Mouse (Mus musculus): ENCODE results near the gene Fez2. TPM values are rescaled to one million over a fixed set of nuclear protein-coding genes. Genes with fewer than 3 reads are reported as not detected.

The Fez2 gene
- total RNA-seq, 2 experiments from 2014 or later, result 31.6 to 34.4 TPM

DNA sequence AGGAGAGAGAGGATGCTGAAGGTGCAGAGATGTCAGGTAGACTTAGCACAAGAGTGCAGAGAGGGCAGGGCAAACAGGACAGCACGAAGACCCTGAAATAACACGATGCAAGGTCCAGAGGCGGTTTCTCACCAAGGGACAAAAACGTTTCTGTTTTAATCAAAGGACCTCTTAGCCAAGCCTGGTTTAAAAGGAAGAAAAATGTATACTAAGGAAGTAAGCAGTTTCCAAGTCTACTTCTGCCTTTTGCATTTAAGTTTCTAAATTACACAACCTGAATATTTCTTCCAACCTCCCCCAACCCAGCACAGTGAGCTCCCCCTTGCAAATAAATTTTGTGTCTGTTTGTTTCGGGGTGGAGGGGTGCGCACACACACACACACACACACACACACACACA lies 44.8 kb downstream of the Fez2 start:
- DNase-seq (ENCODE audit: extremely low spot score in 1 of 2, low spot score in 1 of 2), result no peak

DNA sequence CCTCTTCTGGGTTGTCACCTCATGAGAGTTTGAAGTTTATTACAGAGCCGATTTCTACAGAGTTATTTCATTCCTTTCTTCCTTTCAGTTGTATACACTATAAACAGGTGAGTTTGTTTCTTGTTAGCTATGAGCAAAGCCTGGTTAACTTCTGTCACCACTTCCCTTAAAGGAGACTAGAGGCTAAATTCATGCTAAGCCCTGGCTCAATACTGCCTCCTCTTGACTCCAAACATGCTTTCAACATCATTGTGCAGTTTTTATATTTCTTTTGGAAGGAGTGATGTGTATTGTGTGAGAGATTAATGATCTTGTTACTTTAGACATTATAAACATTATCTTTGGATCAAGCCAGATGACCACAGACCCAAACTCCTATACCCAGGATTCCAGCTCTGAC lies 47.5 kb downstream of the Fez2 start:
- DNase-seq (ENCODE audit: extremely low spot score in 1 of 2, low spot score in 1 of 2), result no peak

DNA sequence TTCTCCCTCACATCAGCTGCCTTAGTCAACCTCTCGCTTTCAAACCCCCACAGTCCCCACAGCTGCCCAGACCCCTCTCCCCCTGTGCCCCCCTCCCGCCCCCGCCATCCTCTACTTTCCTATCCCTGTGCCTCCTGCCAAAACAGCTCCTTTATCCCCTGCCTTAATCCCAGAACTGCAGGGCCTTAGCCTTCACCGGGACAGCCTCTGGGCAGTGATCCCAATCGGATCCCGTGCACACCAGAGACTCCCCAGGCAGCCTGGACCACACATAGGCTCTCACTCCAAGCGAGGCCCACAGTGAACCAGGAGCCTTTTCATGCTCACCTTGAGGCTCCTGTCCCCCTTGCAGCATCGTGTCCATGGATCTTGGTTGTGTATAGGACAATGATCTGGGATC lies 49.5 kb downstream of the Fez2 start:
- no peak for DNase-seq (ENCODE audit: extremely low spot score in 1 of 2, low spot score in 1 of 2)

DNA sequence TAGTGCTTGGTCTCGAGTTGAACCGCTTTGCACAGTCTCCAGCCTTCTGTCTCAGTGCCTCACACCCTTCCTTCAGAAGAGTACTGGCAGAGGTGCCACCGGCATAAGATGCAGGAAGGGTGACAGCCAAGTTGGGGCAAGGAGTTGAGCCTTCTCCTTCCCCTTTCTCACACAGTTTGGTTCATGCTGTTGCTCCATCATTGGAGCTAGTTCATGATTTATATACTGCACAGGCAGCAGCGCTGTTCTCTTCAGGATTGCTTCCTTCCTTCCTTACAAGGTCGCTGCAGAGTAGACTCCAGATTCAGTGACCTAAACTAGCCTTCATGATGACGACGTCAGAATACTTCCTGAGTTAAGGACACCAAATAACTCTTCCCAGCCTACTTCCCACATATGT lies 51.9 kb downstream of the Fez2 start:
- no peak for DNase-seq (ENCODE audit: extremely low spot score in 1 of 2, low spot score in 1 of 2)

DNA sequence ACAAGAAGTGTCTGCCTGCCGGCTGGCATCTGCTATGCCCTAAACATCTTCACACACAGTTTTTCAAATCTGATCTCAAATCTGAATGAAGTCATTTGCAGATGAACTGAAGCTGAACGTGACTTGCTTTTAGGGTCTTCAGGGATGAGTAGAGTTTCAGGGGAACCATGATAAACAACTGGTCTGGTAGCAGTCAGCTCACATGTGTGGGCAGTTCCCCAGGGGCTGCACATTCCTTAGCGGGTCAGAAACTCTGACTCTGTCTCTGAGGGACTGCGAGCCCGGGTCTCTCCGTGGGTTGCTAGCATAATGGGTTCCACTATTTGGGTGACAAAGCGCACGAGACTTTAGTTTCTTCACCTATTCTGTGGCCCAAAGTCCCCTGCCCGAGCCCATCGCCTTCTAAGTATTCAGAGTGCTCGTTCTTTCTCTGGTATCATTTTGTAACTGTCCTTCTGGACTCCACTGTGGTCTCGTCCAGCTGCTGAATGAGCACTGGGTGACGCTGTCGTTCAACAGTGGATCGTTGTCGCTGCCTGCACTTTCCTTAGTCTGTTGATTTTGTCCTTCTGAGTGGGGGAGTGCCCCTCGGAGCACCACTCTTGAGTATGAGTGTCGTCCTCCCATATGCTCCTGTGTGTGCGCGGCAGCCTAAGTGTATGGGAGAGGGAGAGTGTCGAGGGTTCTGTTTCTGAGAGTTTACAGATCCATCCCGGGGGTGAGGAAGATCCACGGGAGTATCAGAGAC lies 53.2 kb downstream of the Fez2 start:
- no peak for DNase-seq (ENCODE audit: extremely low spot score in 1 of 2, low spot score in 1 of 2)

DNA sequence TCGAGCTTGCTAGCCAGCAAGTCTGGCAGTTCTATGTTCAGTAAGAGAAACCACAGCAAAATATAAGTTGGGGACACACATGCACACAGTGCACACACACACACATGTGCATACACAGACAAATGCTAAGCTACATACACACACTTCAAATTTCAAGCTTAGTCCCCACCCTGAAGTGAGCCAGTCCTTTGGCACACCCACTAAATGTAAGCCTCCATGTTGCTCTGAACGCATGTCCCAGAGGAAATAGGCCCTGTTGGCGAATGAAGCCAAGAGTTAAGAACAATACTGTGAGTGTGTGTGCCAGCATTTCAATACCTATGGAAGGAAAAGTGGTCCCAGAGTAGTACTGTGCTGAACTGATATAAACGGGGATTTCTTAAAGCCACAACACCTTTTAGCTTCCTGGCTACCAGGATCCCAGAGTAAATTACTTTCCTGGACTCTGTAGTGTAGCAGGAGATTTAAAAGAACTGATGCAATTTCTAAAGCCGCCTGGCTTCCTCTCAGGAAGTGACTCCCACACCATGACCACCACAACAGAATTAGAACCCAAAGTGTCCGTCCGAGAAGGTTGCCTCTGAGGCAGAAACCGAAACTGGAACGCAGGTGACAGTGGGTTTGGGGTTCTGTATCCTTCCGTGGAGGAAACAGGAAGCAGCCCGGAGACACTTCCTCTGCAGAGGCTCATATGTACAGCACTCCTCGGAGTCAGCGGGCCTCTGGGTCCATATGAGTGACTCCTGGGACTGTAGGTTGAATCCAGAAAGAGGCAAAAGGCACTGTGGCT lies 55.8 kb downstream of the Fez2 start:
- DNase-seq (ENCODE audit: extremely low spot score in 1 of 2, low spot score in 1 of 2), result no peak

DNA sequence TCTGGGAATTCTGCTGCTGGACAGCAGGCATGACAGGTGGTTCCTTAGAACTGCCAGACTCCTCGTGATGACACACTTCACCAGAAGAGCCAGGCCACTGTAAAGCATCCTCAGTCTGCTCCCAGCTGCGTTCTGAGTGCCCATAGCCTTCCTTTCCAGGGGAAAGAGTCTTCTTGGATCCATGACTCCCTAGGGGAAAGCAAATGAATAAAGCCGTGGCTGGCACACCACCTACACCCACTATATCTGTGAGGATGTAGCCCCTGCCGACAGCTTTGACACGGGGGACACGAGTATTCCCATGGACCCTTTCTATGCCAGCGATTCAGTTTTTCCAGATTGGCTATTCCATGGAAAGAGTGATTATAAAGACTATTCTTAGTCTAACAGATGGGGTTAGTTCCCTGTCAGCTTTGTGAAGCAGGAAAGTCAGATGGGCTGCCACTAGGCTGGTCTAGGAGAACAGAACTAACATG lies 59.7 kb downstream of the Fez2 start:
- no peak for DNase-seq (ENCODE audit: extremely low spot score in 1 of 2, low spot score in 1 of 2)

DNA sequence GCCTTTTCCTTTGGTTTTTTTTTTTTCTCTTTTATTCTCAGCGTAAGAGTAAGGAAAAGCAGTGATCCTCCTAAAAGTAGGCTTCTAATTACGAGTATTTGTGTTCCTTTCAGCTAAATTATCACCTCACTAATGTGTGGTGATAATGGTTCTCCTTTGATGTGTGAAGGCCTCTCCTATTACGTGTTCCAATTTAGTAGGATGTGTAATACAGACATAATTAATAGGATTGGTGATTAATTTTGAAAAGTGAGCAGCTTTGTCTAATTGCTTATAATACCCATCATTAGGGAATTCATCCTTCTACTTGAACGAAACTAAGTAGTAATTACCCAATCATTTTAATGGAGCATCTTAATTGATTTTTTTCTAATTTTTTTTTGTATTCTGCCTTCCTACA lies 60.2 kb downstream of the Fez2 start:
- no peak for DNase-seq (ENCODE audit: extremely low spot score in 1 of 2, low spot score in 1 of 2)

DNA sequence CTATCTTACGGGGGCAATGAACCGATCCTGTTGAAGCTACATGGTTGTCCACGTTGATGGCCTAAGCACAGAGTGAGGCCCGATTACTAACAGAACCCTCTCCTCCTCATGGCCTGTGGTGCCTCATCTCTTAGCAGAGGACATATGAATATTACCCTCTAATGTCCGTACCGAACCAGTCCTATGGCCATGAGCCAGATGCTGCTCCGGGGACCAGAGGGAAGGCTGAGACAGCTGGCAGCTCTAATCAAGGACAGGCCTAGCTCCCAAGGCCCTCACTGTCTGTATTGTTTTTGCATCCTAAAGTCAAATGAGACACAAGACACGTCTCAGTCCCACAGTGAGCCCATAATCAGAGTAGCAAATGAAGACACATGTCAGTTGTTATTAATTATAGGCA lies 62.3 kb downstream of the Fez2 start:
- no peak for DNase-seq (ENCODE audit: extremely low spot score in 1 of 2, low spot score in 1 of 2)

DNA sequence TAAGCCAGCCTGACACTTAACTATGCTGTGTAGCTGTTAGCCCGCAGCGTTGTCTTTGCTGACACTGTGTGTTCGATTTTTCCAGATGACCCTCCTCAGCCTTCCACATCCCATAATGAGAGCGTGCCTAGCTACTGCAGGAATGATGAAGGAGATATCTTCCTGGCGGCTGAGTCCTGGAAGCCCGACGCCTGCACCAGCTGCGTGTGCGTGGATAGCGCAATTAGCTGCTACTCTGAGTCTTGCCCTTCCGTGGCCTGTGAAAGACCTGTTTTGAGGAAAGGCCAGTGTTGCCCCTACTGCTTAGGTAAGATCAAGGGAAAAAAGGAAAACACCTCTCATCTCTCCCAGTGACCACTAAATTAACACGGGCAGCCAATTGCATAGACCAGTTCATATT lies 63.1 kb downstream of the Fez2 start:
- DNase-seq (ENCODE audit: extremely low spot score in 1 of 2, low spot score in 1 of 2), result no peak

DNA sequence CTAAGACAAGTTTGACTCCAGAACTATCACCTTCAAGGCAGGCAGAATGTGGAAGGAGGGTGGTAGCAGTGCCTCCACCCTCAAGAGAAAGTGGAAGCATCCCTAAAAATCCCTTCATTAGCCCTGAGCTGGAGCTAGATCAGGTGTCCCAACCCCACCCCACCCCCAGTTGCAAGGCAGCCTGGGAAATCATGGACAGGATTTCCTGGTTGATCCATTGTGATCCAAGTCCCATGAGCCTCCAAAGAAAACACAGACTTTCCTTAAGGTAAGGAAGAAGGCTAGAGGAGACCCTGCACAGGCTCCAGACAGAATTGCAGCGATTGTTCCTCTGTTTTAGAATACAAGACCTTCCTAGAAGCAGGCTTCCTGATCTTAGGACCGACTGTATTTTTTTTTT lies 63.5 kb downstream of the Fez2 start:
- DNase-seq (ENCODE audit: extremely low spot score in 1 of 2, low spot score in 1 of 2), result no peak

DNA sequence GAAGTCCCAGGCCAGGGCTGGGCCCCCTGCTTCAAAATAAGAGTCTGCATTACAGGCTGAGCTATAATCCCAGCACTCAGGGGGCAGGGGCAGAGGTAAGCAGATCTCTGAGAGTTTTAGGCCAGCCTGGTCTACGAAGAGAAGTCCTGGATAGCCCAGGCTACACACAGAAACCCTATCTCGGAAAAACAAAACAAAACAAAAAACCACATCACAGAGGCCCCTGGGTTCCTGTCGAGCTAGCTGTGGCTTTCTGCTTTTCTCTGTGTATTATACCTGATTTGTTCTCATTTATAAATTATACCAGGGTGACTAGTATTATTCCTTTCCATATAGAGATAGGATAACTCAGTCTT lies 65.5 kb downstream of the Fez2 start:
- no peak for DNase-seq (ENCODE audit: extremely low spot score in 1 of 2, low spot score in 1 of 2)

DNA sequence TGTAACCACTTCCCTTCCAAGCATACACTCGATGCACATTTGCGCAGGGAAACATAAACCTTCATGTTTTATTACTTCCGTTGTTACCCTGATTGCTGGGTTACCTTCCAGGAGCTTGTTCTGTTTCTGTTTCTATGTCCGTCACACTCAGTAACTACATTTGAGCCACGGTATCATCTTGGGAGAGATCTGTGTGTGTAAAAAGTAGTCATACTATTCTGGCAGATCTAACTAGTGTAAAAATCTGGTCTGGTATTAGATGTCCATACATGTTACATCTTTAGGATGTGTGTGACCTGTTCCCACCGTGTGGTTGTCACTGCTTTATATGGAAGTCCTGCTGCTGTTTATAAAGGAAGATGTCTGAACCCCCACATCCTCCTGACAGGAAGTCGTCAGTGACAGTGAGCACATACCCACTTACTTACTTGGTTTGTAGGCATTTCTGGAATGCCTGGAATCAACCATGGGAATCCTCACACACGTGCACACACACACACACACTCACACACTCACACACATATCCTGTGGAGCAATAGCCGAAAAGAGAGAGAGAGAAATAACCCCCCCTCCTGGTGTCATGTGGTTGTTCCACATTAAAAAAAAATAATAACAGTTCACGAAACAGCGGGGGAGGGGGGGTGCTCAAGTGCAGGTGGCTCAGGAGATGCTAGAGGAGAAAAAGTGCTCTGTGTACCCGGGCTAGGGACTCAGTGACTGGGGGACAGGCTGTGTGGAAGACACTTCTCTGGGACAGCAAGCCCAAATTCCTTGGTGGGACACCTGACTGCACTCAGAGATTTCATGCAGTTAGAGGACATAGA lies 66.1 kb downstream of the Fez2 start:
- DNase-seq (ENCODE audit: extremely low spot score in 1 of 2, low spot score in 1 of 2), result no peak

DNA sequence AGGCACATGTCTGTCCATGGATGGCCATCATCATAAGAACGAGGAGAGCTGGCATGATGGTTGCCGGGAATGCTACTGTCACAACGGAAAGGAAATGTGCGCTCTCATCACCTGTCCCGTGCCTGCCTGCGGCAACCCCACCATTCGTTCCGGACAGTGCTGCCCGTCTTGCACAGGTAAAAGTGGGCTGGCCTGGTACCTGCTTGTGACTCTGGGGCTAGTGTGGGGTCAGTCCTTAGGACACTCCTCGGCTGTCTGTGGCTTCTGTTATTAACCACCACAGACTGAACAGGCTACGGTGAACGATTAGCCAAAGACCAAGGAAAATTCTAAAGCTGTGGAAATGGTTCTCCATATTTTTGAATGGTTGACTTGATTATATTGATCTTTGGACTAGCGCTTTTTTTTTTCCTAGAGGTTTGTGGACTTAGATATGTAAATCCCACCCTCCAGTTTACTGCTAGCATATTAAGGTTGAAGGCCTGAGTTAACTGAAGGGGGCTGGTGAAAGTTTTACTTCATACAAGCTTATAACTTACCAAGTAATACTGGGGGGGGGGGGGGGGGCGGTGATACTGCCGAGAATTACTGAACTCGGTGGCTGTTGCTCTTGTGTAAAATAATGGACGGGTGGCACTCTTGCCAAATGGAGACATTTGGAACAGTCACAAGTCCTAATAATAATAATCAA lies 70.7 kb downstream of the Fez2 start:
- no peak for DNase-seq (ENCODE audit: extremely low spot score in 1 of 2, low spot score in 1 of 2)

DNA sequence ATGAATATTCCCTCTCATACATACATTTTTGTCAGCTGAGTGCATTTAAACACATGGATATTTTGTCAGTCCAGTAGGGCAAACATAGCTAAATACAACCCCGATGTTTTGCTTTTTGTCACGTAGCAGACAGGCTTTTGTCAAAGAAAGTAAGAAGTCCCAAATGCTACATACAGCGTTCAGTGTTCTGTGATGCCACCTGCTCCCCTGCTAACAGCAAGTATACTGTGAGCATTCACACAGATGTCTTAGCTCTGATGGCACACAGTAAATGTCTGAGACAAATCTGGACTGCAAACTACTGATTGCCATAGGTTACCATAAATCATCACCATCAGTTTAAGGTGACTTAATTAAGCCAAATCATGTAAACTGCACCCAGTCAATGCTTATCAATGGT lies 74.3 kb downstream of the Fez2 start:
- DNase-seq (ENCODE audit: extremely low spot score in 1 of 2, low spot score in 1 of 2), result no peak

DNA sequence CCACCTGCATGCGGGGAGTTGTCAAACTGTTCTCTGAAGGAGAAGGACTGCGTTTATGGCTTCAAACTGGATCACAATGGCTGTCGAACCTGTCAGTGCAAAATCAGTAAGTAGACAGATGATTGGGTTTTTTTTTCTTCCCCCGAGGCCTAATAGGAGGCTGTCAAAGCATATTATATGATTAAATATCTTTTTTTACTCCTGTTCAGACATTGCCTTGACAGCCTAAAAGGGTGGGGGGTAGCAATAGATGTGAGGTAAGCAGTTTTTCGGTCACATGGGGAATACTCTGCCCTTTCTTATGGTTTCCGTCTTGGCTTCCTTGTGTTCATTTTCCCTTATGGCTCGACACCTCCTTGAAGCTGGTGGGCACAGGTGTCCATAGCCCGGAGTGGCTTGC lies 82.7 kb downstream of the Fez2 start:
- DNase-seq (ENCODE audit: extremely low spot score in 1 of 2, low spot score in 1 of 2), result no peak

DNA sequence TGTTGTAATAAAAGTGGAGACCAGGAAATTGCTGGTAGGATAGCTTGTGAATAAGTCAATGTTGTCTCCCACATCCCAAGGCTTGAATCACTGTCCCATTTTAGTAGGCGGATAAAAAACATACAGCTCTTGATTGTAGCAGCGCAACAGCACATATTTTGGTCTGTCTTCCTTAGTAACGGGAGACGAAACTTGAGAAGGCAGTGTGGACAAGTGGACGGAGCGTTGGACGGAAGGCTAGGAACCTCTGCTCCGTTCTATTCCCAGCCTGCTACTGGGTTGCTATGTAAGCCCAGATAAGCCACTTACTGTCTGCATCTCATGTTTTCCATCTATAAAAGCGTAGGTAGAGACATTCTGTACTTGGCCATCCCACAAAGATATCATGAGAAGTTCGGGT lies 84.7 kb downstream of the Fez2 start:
- DNase-seq (ENCODE audit: extremely low spot score in 1 of 2, low spot score in 1 of 2), result no peak

DNA sequence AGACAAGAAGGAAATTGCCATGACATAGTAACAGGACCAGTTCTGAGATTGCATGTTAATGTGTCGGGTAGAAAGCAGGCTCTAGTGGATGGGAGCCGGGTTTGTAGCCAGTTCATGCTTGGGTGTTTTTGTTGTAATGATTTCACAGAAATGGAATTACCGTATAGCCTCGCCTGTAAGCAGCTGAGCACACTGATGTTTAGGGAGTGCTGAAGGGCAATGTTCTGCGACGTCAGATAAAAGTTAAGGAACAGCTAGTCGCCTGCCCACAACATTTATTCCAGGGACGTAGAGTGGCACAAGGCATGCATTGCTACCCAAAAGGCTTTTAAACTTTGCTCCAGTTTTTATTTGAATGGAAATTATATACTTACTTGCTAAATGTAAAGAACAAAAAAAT lies 86.5 kb downstream of the Fez2 start:
- no peak for DNase-seq (ENCODE audit: extremely low spot score in 1 of 2, low spot score in 1 of 2)

DNA sequence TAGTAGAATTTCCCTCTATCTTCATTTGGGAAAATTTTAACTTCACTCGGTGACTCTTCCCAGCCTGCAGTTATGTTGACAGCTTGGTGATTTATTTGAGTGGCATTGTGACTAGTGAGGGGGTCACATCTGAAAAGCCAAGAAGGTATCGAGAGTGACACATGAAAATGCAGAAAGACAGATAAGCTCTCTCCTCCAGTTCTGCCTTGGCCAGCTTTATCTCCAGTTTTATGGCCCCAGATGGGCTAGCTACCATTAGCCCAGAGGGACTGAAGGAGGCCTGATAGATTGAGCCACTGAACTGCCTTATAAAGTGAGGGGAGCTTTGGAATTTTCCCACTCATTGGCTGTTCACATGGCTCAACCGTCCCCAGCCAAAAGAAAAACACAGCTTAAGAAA lies 89.7 kb downstream of the Fez2 start:
- no peak for DNase-seq (ENCODE audit: extremely low spot score in 1 of 2, low spot score in 1 of 2)

DNA sequence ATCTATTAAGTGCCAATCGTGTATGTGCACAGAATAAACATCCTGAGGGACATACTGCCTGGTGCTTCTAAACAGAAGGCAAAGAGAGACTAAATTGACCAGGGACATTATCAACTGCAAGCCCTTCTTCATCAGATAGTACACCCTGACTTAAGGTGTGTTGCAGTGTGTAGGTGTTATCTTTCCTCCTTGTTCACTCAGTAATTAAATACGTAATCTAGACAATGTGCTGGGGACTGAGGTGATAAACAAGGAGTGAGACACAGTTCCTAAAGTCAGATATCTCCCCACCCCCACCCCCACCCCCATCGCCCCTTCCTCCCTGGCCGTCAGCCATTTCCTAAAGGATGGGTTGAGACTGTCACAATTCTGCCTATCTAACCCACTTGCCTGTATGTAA lies 90.8 kb downstream of the Fez2 start:
- no peak for DNase-seq (ENCODE audit: extremely low spot score in 1 of 2, low spot score in 1 of 2)

DNA sequence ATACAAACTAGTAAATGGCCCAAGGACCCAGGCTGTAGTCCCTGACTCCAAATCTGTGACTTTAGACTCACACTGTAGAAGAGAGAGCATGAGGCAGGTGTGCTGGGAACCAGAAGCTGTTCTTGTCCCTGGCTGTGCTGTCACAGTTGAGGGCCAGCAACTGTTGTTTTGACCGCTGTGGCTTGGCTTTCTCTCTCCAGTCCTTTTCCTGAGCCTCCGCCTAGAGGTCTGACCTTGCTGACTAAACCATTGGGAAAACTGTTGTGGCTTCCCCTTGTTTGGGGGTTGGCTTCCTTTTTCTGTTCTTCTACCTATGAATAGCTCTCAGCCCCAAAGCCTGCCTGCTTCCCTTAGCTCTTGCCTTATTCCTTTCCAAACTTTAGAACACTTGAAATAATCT lies 91.6 kb downstream of the Fez2 start:
- DNase-seq (ENCODE audit: extremely low spot score in 1 of 2, low spot score in 1 of 2), result no peak

Measured in layer of hippocampus, postnatal 25 days (tissue).